Mouse (Mus musculus): Measurements from ENCODE around the gene Dffa.

Gene Dffa

GRCm38 (mm10) chr4:149103875-149104561 is at the start of gene Dffa:
Dffa (plus strand) TSS chr4:149104146.
- DNase-seq (ENCODE audit: low spot score), result peak; percentile 87

GRCm38 (mm10) chr4:149055847-149056246 is 48.1 kb upstream of the Dffa start:
- no peak for DNase-seq (ENCODE audit: low spot score)

- DNase-seq (ENCODE audit: low spot score), result no peak
Observed at GRCm38 (mm10) chr4:149056957-149057356, 47.0 kb upstream of the Dffa start.

DNA sequence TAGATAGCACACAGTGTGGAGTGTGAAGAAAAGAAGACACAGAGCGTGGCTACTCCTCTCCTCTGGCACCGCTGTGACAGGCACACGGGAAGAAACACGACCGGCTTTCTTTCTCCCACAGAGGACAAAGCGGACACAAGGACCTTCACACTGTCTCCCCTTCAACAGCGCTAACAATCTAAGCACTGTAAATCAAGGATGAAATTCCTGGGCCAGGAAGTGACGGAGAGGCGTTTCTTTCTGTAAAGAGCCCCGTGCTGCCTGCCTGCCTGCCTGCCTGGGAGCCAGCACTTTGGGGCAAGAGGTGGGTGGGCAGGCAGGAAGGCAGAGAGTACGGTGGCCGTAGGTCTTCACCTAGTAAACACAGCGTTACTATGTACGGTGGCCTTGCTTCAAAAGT is 46.5 kb upstream of the Dffa start:
- DNase-seq (ENCODE audit: low spot score), result no peak

DNA sequence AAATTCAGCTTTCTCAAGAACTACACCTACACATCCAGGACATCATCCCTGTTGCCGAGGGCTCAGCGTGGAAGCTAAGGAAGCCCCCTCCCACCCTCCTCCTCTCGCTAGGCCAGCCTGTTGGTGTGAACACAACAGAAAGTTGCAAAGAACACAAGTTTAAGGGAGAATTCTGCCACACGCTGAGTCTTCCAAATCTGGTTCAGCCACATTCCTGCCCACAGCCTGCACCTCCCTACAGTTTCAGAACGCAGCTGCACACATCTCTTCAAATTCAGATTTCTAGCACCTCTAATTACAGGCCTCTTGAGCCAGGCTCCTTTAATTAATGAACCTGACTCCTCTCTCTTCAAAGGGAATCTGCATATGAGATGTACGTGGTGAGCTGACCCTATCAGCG is 45.6 kb upstream of the Dffa start:
- no peak for DNase-seq (ENCODE audit: low spot score)

DNA sequence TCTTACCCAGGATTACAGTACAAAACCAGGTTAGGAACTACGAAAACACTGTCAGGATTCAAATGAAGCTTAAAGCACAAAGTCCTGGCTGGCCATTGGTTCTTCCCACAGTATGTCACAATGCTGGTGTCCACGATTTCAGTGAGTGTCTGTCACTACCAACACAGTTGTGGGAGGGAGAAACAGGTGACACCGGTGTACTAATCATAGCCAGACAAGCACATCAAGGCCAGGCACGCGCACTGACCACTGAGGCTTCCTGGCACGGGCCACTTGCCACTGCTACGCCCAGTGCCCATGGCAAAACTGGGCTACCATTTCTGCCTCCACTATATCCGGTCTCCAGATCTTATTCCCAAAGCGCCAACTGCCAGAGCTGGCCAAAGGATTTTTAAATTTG is 44.2 kb upstream of the Dffa start:
- DNase-seq (ENCODE audit: low spot score), result no peak

DNA sequence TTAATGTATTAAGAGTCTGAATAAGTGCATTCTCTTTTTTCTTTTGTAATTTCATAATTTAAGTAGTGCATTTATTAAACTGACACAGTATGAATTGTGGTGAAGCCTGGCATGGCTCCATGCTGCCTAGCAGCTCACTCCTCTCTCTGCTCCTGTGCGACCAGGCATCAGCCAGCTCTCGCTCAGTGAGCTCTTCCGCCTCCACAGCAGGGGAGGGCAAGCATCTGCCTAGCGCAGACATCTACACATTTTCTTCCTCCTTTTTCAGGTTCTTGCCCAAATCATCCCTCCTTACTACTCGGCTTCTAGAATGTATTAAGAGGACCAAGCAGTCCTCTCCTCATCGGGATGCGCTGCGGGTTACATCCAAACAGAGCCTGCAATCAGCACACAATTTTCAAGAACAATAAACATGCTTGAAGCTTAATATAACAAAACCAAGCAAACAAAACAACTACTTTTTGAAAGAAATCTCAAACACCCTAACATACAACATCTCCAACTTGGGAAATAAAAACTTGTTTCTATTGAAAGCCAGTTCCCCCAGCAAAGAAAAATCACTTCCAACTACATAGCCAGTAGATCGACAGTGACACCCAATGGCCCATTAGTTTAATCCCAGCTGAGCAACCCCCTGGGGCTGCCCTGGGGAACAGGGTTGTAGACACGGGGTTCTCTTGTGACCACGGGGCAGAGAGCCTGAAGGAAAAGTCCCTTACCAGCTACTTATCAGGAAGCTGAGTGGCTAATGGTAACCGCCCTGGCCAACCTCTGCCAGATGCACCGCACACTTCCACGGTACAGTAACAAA is 43.1 kb upstream of the Dffa start:
- DNase-seq (ENCODE audit: low spot score), result no peak

GRCm38 (mm10) chr4:149061432-149061718 is 42.6 kb upstream of the Dffa start:
- DNase-seq (ENCODE audit: low spot score), result no peak

DNA sequence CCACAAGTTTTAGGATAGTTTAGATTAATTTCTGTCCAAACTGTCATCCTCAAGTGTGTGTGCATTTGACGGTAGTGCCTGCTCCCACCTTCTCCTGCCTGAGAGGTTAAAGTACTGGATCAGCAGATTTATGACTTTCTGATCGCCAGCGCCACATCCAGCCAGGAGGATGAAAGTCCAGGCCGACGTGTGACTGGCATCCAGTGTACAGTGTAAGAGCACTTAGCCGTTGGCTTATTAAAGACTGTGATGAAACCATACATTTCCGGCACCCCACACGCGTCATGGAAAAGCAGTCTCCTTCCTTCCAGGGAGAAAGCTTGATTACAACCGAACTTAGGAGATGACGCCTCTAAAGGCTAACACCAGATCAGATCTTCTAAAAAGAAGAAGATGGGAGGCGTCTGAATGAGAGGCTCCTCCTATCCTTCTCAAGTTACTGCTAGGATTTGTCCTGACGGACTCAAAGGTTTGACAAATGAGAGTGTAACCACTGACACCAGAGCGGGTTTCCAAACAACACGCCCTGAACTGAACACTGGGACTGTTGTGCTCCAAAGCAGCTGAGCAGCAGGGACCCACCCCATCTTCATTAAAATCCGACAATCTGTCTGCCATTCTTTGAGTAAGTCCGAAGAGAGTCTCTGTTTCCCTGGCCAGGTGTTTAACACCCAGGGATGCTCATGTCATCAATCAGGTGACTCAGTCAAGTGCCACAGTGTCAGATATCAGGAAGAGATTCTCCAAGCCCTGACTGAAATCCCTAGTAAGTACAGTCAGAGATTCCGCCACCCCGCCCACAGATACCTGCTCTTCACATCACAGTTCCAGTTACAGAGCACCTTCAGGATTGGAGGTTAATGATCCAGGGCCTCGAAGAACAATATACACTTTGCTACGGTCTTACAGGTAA is 41.3 kb upstream of the Dffa start:
- DNase-seq (ENCODE audit: low spot score), result no peak

DNA sequence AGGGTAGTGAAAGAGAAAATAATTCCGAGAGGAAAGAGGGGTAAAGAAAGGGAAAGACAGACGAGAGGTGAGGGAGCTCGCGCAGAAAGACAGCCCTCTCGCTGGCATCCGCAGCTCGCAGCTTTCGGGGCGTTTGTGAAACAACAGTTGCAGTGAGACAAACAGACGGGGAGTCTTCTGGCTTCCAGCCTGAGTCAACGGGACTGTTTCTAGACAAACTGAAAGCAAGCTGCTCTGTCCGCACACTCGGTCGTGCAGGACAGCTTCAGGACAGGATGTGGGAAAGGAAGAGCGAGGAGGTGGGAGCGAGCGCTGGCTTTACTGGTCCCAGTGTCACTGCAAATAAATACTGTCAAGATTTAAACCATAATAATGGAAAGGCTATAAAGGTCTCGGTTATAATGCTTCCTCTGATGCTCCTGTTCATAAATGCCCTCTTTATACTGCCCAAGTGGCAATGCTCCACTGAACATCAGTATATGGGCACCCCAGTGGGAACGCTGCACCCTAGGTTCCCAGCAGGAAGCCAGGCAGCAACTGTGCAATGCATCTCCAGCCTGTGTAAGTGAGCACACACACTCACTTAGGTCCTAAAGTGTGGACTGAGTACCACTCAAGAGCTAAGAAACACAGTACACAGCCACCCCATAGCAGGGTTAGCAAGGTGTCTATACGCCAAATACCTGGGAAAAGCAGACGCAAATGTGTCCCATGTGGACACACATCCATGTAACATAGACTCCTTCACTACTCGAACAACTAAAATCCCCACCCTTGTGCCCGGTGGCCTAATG is 39.7 kb upstream of the Dffa start:
- no peak for DNase-seq (ENCODE audit: low spot score)

DNA sequence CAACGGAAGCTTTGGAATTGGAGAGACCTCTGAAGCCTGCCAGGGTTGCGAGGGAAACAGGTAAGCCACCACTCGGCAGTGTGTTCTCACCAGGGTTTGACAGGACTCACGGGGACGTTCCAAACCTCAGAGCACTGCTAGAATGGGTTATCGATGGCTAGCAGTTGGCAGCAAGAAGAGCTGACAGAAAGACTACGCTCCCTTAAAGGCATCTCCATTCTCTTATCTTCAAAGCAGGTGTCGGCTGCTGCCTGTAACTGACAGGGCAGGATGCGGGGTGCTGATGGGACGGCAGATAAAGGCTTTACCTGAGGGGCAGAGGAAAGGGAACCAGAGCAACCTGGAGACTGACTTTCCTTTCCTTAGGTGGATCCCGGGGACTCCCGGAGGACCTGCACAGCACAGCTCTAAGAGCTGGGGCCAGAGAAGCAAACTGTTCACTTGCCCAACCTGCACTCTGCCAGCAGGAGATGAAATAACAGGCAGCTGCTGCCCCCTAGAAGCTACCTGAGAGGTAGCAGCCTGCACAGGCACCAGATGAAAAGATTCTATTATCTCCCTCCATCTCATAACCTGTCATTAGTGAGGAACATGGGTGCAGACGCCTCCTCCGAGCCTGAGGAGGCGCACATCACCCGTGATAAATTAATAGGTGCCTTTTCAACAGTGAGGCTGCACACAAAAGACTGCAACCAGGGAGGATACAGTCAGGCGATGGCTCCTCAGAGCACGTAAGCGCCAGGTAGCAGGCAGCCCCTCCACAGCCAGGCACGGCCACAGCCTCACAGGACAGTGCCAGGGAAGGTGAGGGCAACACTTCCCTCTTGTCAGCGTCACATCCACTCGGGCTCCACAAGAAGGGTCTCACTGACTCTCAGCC is 37.0 kb upstream of the Dffa start:
- no peak for DNase-seq (ENCODE audit: low spot score)

GRCm38 (mm10) chr4:149075073-149075472 is 28.9 kb upstream of the Dffa start:
- DNase-seq (ENCODE audit: low spot score), result no peak

DNA sequence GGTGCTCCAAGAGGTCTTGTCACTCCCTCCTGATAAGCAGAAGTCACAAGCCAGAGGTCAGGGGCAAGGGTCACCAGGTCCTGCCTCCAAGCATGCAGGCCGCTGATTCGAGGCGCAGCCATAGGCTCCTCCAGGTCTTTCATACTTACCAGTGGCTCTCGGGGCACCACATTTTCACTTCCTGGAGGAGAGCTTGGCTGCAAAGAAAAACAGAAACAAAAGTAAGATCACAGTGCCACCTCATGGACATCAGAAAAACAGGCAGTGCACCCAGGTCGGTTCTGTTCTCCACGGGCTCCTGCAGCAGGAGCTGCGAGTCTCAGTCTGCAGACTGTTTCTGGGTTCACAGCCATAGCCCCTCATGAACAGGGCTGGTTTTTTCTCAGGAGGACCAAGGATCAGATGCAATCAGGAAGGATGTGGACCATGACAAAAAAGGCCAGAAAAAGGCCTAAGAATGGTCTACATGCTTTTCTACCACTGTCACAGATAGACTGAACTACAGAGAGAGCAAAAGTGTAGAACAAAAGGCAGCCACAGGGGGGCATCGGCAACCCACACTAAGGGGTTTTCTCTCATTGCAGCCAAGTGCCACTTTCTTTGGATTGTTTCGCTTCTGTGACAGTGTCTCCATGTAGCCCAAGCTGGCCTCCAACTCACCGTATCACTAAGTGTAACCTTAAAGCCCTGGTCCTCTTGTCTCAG is 27.9 kb upstream of the Dffa start:
- DNase-seq (ENCODE audit: low spot score), result peak; percentile 69

DNA sequence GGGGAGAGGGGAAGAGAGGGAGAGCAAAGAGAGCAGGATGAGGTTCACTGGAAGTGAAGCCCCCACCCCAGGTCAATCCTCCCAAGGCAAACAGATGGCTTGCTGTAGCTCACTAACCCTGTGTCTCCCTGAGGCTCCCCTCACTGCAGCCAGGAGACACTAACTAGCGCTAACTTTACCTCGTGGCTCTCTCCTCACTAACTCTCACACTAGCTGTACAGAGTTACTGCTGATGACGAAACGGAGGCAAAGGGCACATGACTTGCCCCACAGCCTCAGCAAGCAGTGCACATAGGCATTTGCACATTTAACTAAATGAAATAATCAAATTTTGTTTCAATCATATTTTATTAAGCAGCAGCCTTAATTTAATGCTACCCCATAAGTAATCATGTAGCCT is 25.7 kb upstream of the Dffa start:
- DNase-seq (ENCODE audit: low spot score), result no peak

- no peak for DNase-seq (ENCODE audit: low spot score)
Observed at GRCm38 (mm10) chr4:149079629-149080028, 24.3 kb upstream of the Dffa start.

GRCm38 (mm10) chr4:149080111-149080510 is 23.8 kb upstream of the Dffa start:
- DNase-seq (ENCODE audit: low spot score), result no peak

DNA sequence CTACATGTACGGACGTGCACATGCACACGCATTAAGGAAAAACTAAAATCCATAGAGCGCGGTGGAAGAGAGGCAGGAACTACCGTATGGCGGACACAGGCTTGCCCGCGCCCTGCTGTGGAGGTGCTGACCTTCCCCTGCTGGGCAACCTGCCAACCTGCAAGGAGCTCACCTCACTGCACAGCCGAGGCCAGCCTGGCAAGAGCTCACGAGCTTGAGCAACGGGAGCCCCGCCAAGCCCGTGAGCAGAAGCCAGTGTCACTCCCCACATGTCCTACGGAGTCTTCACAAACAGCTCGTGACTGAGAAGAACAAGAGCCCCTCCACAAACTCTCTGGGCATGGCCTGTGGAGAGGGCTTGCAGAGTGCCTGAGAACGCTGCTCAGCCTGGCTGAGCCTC is 22.4 kb upstream of the Dffa start:
- DNase-seq (ENCODE audit: low spot score), result no peak

DNA sequence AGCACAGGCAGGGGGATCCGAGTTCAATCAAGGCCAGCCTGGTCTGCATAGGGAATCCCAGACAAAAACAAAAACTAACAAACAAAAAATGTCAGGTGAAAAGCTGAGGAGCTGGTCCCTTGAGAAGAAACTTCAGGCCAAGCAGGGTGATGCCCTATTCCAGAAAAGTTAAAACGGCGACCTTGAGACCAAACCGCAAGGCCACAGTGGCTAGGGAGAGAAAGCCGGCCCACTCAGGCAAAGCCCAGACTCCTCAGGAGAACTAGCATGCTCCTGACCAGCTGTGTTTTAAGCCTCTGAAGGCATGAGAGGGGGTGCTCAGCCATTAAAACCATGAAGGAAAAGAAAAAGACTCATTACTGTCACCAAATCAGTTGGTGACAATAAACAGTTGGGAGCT is 18.6 kb upstream of the Dffa start:
- DNase-seq (ENCODE audit: low spot score), result no peak

DNA sequence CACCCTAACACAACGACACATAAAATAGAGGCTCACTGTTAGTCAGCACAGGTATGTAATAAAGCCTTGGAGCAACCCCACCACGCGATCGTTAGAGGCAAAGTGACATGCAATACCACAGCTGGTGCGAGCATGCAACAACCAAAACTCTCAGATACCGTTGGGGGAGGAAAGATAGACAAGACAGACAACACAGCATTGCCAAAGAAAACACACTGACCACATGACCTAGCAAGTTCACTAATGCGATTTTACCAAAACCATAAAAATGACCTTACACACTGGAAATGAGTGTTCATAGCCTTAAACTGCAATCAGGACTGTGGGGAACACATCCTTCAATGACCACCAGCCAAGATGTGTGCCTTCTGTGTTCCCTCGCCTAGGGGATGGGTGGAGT is 12.6 kb upstream of the Dffa start:
- DNase-seq (ENCODE audit: low spot score), result no peak

DNA sequence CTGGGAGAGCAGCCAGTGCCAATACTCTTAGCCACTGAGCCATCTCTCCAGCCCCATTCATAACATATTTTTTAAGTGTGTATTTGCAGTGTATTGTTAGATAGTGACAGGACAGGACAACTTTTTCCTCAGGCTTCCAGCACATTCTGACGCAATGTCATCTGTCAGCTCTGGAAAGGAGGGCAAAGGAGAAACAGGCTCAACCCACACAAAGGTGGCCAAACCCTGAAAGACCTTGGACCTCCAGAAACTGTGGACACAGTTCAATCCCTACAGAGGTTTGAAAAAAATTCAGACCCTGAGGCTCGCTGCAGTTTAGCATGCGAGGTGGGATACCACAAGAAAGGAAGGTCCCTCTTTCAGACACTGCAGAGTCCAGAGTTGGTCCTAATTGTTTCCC is 6.0 kb upstream of the Dffa start:
- no peak for DNase-seq (ENCODE audit: low spot score)

All from left cerebral cortex, adult 11 months (tissue).